Mouse (Mus musculus): Measurements from ENCODE around the gene Khnyn.

Khnyn gene

GRCm38 (mm10) chr14:55918240-55919082 is 33.7 kb downstream of the Khnyn start:
- peak; percentile 91 for DNase-seq (ENCODE audit: low read depth, low spot score)

DNA sequence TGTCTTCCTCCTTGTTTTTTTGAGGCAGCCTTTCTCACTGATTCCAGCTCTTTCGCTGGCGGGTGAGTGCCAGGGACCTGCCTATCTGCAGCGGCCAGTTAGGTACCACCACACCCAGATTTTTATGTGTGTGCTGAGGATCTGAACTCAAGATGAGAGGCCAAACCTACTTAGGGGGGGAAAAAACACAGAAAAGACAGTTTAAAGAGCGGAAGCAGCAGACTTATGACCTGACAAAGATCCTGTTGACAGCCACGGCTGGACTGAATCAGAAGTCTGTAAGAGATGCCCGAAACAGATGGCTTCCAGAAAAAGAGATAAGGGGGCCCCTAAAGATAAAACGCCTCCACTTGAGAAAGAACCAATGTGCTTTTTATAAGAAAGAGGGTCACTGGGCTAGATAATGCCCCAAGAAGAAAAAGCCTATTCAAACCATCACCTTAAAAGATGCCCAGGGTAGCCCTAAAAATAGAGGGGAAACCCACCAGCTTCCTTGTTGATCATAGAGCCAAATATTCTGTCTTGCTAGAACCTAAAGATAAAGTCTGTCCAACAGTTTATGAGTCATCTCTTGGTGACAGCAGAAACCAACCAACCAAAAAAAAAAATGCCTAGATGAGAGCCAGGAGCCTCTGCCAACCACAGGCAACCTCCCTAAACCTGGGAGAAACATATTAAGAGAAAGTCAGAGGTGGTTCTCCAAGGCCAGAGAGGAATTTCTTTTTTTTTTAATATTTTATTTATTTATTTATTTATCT is 37.9 kb downstream of the Khnyn start:
- peak; percentile 46 for DNase-seq (ENCODE audit: low read depth, low spot score)

GRCm38 (mm10) chr14:55926847-55927246 is 42.1 kb downstream of the Khnyn start:
- DNase-seq (ENCODE audit: low read depth, low spot score): no peak

- no peak for DNase-seq (ENCODE audit: low read depth, low spot score)
Measured at GRCm38 (mm10) chr14:55929263-55929997, 44.7 kb downstream of the Khnyn start.

- DNase-seq (ENCODE audit: low read depth, low spot score): peak; percentile 5
Measured at GRCm38 (mm10) chr14:55933586-55933985, 48.8 kb downstream of the Khnyn start.

- no peak for DNase-seq (ENCODE audit: low read depth, low spot score)
Measured at GRCm38 (mm10) chr14:55940070-55940800, 55.5 kb downstream of the Khnyn start.

DNA sequence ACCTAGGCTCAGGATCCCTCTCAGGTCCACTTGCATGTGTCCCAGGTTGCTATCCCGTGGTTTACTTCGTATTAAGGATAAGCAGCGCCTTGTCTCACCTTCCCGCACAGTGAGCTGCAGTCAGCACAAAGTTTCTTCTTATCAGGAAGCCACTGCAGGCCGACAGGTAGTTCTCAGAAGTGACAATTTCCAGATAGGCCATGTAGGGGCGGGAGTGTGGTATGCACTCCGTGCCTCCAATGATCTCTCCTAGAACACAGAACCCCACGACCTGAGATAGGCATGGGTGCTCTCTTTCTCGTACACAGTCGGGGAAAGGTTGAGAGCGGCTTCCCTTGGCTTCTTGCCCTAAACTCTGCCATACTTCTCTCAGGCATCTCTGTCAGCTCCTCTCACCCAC is 58.9 kb downstream of the Khnyn start:
- no peak for DNase-seq (ENCODE audit: low read depth, low spot score)

GRCm38 (mm10) chr14:55944575-55944974 is 59.8 kb downstream of the Khnyn start, which contains the start of gene Cma1:
TSS of gene Cma1 (minus strand) at chr14:55944675.
- no peak for DNase-seq (ENCODE audit: low read depth, low spot score)

DNA sequence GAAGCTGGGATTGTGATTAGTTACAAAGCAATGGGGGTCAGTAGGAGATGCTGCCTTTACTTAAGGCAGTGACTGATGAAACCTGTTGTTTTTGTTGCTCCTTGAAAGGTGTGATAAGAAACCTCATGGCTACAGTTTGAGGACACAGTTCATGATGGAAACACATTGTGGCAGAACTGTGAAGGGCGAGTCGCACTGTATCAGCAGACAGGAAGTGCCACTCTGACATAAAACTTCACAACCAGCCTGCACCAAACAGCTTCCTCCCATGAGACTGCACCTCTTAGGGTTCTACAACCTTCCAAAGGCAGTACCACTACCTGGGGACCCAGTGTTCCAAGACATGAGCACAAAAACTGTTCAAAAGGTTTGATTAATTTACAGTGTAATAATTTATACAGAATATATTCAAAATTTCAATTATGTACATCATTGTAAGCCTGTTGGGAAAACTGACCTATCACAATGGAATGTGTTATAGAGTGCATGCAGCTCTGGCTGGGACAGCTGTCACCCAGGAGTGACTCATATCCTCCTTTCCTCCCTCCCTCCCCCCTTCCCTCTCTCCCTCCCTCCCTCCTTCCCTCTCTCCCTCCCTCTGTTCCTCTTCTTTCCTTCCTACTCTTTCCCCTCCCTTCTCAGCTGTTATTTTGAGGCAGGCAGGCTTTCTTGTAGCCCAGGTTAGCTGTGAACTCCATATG is 61.7 kb downstream of the Khnyn start:
- peak; percentile 70 for DNase-seq (ENCODE audit: low read depth, low spot score)

All from 3T3-L1 (cell line).